Mouse (Mus musculus) ES-E14 (cell line): ENCODE data around the gene Slc30a3. TPM values are rescaled to one million over a fixed set of nuclear protein-coding genes. Genes with fewer than 3 reads are reported as not detected.

Experiments
- total RNA-seq: library from RNA; depleted of rRNA; stranded (reverse); fragments of 300-350 nt; gene quantifications from 2 replicates; pipeline ENCODE4 v1.2.3, GENCODE M21; 2012; rRNA removed

Slc30a3 gene
- total RNA-seq, 1 experiment = 1.5 TPM

Other genes starting within 250 kb of the Slc30a3 start
- gene Tmem214, start 240.2 kb downstream of the Slc30a3 start, total RNA-seq = 66.9 and 90.3 TPM in 2 replicates
- gene Agbl5, start 219.5 kb downstream of the Slc30a3 start, total RNA-seq = 17.0 and 19.7 TPM in 2 replicates
- gene Ost4, start 200.4 kb downstream of the Slc30a3 start, total RNA-seq = 203 and 229 TPM in 2 replicates
- 14.3 and 16.6 TPM in 2 replicates for gene Emilin1, start 194.8 kb downstream of the Slc30a3 start, total RNA-seq
- gene Khk, start 186.8 kb downstream of the Slc30a3 start, total RNA-seq = 14.9 and 21.2 TPM in 2 replicates
- 14.7 and 21.5 TPM in 2 replicates for gene Cgref1, start 162.6 kb downstream of the Slc30a3 start, total RNA-seq
- 94.2 and 96.4 TPM in 2 replicates for gene Preb, start 147.9 kb downstream of the Slc30a3 start, total RNA-seq
- 0.05 and 0.27 TPM in 2 replicates for gene Tcf23, start 139.6 kb downstream of the Slc30a3 start, total RNA-seq
- gene Atraid, start 59.9 kb downstream of the Slc30a3 start, total RNA-seq = 53.7 and 64.5 TPM in 2 replicates
- gene Slc5a6, start 59.3 kb downstream of the Slc30a3 start, total RNA-seq = 44.1 and 51.3 TPM in 2 replicates
- 154 and 258 TPM in 2 replicates for gene Cad, start 53.5 kb downstream of the Slc30a3 start, total RNA-seq
- 0.37 and 0.67 TPM in 2 replicates for gene Dnajc5g, start 2.0 kb downstream of the Slc30a3 start, total RNA-seq
- gene Trim54, start 8.5 kb upstream of the Slc30a3 start, total RNA-seq = 1.3 and 2.3 TPM in 2 replicates
- gene Ucn, start 30.6 kb upstream of the Slc30a3 start, total RNA-seq = not detected in 2 replicates
- gene Mpv17, start 46.0 kb upstream of the Slc30a3 start, total RNA-seq = 43.1 and 45.7 TPM in 2 replicates
- gene Gm29609, start 71.7 kb upstream of the Slc30a3 start, total RNA-seq = 3.1 and 6.3 TPM in 2 replicates
- 73.8 and 83.8 TPM in 2 replicates for gene Gtf3c2, start 71.9 kb upstream of the Slc30a3 start, total RNA-seq
- 72.0 and 76.5 TPM in 2 replicates for gene Snx17, start 85.0 kb upstream of the Slc30a3 start, total RNA-seq
- gene Eif2b4, start 85.2 kb upstream of the Slc30a3 start, total RNA-seq = 74.5 and 76.8 TPM in 2 replicates
- gene Zfp513, start 94.1 kb upstream of the Slc30a3 start, total RNA-seq = 15.2 and 18.5 TPM in 2 replicates
- 285 and 294 TPM in 2 replicates for gene Ppm1g, start 112.5 kb upstream of the Slc30a3 start, total RNA-seq
- 42.4 and 53.1 TPM in 2 replicates for gene Nrbp1, start 132.6 kb upstream of the Slc30a3 start, total RNA-seq
- not detected in 2 replicates for gene Gm9970, start 133.0 kb upstream of the Slc30a3 start, total RNA-seq
- 10.5 and 24.6 TPM in 2 replicates for gene Krtcap3, start 143.5 kb upstream of the Slc30a3 start, total RNA-seq
- gene Ift172, start 182.9 kb upstream of the Slc30a3 start, total RNA-seq = 26.9 and 38.1 TPM in 2 replicates
- gene Fndc4, start 187.8 kb upstream of the Slc30a3 start, total RNA-seq = 14.2 and 23.2 TPM in 2 replicates
- 0.04 TPM in 1 of 2 replicates, not detected in the other for gene Gckr, start 189.2 kb upstream of the Slc30a3 start, total RNA-seq